Mouse (Mus musculus) thymus, adult 2 months (tissue): ENCODE measurements around the gene Gm595. TPM values are rescaled to one million over a fixed set of nuclear protein-coding genes. Genes with fewer than 3 reads are reported as not detected.

Experiments
- DNase-seq: peaks from one replicate; pipeline ENCODE4 v3.0.0; 2021
- H3K27ac ChIP-seq: fragments of 200-500 bp; 2 replicates; pipeline ENCODE4 v1.5.1; 2012; ENCODE audit warnings: low read length, control low read depth; ENCODE audit not compliant: control insufficient read depth, insufficient read depth
- H3K27me3 ChIP-seq: fragments of 200-500 bp; 2 replicates; pipeline ENCODE4 v1.6.1; 2012; ENCODE audit warnings: mild to moderate bottlenecking, low read length, moderate library complexity, mixed read lengths; ENCODE audit not compliant: control insufficient read depth, insufficient read depth
- H3K36me3 ChIP-seq: fragments of 200-500 bp; 2 replicates; pipeline ENCODE4 v1.6.1; 2012; ENCODE audit warnings: mild to moderate bottlenecking, low read length, moderate library complexity; ENCODE audit not compliant: control insufficient read depth, insufficient read depth
- H3K4me1 ChIP-seq: fragments of 200-500 bp; replicated peaks from 2 replicates; pipeline ENCODE4 v1.6.1; 2012; ENCODE audit warnings: low read length; ENCODE audit not compliant: control insufficient read depth, insufficient read depth
- H3K4me3 ChIP-seq: fragments of 200-500 bp; 2 replicates; pipeline ENCODE4 v1.5.1; 2012; ENCODE audit warnings: mild to moderate bottlenecking, low read length, control low read depth, moderate library complexity; ENCODE audit not compliant: control insufficient read depth, insufficient read depth
- CTCF ChIP-seq: fragments of 200-500 bp; IDR thresholded peaks from 2 replicates; pipeline ENCODE4 v1.5.1; 2012; ENCODE audit warnings: mild to moderate bottlenecking, control low read depth, low read length, moderate library complexity, borderline replicate concordance; ENCODE audit not compliant: control insufficient read depth, poor library complexity, insufficient read depth; ENCODE audit errors: extremely low read depth
- POLR2A ChIP-seq: fragments of 200-500 bp; IDR thresholded peaks from 2 replicates; pipeline ENCODE4 v1.6.1; 2012; ENCODE audit warnings: mild to moderate bottlenecking, low read length, control low read depth, moderate library complexity; ENCODE audit not compliant: control insufficient read depth, poor library complexity, insufficient read depth; ENCODE audit errors: extremely low read depth
- WGBS: fragments of 180-500 bp; shearing (Covaris S2); methylation state at CpG from one replicate; pipeline ENCODE4 v1.1.7; 2018; 5-methylcytosine and 5-hydroxymethylcytosine counted together
- polyA plus RNA-seq: library from polyadenylated mRNA; depleted of rRNA; stranded (reverse); fragments of >200 nt; gene quantifications from 2 replicates; pipeline ENCODE4 v1.2.3, GENCODE M21; 2012; rRNA removed

The Gm595 gene
- polyA plus RNA-seq, result not detected in 2 replicates

DNA sequence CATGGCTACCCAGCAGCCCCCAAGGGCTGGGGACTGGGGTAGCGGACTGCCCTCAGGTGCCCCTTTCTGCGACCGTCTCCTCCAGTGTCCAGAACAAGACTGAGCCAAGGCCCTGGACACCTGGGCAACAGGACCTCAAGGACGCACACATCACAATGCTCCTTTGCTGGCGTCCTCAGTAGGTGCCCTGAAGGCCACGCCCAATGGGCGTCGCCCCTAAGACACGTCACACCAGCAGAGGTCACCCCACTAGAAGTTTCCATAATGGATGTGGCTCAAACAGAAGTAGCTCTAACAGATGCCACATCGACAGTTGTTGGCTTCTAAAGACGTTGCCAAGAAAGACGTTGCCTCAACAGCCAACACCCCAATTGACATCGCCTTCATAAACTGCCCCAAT, at the start of gene Gm595:
Gene Gm595 (minus strand): TSS at position 101 of the 400 bp plus-strand sequence.
- Histone ChIP-seq H3K4me3 (no peak within 1 kb of the TSS), H3K27me3 (no peaks in the 10 kb centered on the region), H3K4me1 (no peaks in the 10 kb centered on the region), H3K36me3 (no peaks in the 10 kb centered on the region), H3K27ac (no peak within 1 kb of the TSS)
- WGBS, result 97% methylated on average over 13 of the region's 13 CpGs
- TF ChIP-seq CTCF (no peak), POLR2A (no peak)
- DNase-seq, result no peak

DNA sequence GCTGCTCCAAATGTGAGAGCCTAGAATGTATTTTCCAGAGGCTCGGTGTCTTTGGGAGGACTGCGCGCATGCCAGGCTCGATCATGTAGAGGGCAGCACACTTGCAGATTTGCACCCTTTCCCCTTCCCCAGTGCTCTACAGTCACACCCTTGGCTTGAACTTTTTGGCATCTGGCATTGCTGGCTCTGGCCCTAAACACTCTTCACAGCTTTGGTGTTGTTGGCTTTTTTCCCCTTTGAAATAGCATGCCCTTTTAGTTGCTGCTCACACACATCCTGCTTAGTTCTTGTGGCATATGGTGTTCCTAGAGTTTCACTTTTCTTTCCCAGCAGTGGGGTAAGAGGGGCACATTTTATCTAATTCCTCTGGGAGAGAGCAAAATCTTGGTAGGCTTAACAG, 30.9 kb upstream of the Gm595 start:
- WGBS, result 93% methylated on average over 4 of the region's 4 CpGs
- Histone ChIP-seq H3K27me3 (no peaks in the 10 kb centered on the region), H3K36me3 (no peaks in the 10 kb centered on the region), H3K4me1 (no peaks in the 10 kb centered on the region), H3K27ac (no peak overlapping the region), H3K4me3 (no peak overlapping the region)
- DNase-seq, result no peak
- no peak for TF ChIP-seq CTCF
- no peak for TF ChIP-seq POLR2A

DNA sequence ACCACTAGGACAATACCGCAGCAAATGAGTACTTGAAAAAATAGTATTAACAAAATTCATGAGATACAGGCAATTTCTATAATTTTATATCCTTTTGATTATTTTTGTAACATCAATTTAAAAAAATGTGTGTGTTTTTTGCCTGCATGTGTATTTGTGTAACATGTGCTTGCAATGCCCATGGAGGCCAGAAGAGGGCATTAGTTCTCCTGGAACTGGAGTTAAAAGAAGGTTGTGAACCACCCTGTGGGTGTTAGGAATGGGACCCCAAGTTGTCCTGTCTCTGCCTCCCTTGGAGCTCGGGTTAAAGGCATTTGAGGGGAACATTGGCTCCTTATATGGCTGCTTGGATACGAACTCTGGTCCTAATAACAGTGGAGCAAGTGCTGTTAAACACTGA, 26.2 kb upstream of the Gm595 start:
- TF ChIP-seq POLR2A, result no peak
- no peak for TF ChIP-seq CTCF
- no peak for DNase-seq
- Histone ChIP-seq H3K27me3 (no peaks in the 10 kb centered on the region), H3K4me3 (no peak overlapping the region), H3K36me3 (no peaks in the 10 kb centered on the region), H3K27ac (no peak overlapping the region), H3K4me1 (no peaks in the 10 kb centered on the region)
- WGBS, result 98% methylated on average over 3 of the region's 3 CpGs

DNA sequence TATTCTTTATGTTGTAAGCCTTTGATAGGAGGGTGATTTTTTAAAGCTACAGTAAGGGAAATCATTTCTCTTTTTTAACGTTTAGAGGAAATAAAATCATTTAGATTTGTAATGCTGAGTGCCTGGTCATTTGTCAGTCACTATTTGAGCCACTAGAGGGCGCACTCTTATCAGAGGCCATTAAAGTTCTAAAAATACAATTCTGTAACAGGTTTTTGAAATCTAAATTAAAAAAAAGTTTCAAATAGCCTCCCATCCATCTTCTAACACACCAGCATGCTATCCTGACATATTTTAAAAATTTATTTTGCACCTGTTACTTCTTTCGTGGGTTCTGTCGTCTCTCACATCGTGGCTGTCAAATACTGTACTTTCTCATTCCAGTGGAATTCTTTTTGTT, 22.0 kb upstream of the Gm595 start:
- H3K4me3 ChIP-seq, result no peak overlapping the region
- no peak overlapping the region for H3K27ac ChIP-seq
- DNase-seq, result peak; percentile 4
- H3K36me3 ChIP-seq, result no peaks in the 10 kb centered on the region
- WGBS, result 57% methylated on average over 5 of the region's 5 CpGs
- no peaks in the 10 kb centered on the region for H3K27me3 ChIP-seq
- TF ChIP-seq CTCF, result no peak
- no peak for TF ChIP-seq POLR2A
- no peaks in the 10 kb centered on the region for H3K4me1 ChIP-seq

DNA sequence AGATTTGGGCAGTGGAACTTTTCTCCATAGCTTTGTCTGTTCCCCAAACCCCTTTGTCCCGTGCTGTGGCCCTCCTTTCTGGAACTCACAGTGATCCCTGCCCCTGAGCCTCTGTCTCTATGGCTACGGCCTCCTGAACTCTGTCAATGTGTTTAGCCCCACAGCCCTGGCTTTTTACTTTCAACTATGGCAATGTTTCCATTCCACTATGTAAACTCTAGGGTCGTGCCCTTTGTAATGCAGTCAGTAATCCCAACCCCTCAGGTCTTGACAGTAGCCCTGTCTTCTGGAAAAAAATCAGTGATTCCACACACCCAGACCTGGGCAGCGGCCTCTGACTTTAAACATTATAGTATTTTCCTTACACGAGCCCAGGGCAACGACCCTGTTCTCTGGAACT, 19.3 kb upstream of the Gm595 start:
- no peak for TF ChIP-seq CTCF
- no peak for TF ChIP-seq POLR2A
- WGBS, result 85% methylated on average over 6 of the region's 6 CpGs
- no peaks in the 10 kb centered on the region for H3K27me3 ChIP-seq
- H3K36me3 ChIP-seq, result no peaks in the 10 kb centered on the region
- no peak overlapping the region for H3K27ac ChIP-seq
- DNase-seq, result no peak
- no peak overlapping the region for H3K4me3 ChIP-seq
- no peaks in the 10 kb centered on the region for H3K4me1 ChIP-seq

DNA sequence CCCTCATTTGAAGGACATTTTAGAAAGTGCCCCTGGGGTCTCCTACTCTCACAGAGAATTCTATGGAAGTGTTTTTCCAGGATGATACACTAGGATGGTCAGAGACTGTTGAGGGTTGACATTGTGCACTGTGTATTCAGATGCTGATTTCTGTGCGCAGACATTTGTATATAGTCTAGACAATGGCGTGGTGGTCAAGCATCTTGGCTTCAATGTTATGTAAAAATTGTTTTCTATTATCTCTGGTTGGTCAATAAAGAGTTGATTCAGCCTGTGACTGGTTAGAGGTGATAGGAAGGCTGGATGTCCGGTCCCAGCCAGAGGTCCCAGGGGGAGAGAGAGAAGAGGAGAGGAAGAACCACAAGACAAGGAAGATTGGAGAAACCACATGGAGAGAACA, 16.4 kb upstream of the Gm595 start:
- Histone ChIP-seq H3K4me3 (no peak overlapping the region), H3K27ac (no peak overlapping the region), H3K27me3 (no peaks in the 10 kb centered on the region), H3K4me1 (no peaks in the 10 kb centered on the region), H3K36me3 (no peaks in the 10 kb centered on the region)
- no peak for TF ChIP-seq CTCF
- TF ChIP-seq POLR2A, result no peak
- 98% methylated on average over 3 of the region's 3 CpGs for WGBS
- DNase-seq, result no peak

DNA sequence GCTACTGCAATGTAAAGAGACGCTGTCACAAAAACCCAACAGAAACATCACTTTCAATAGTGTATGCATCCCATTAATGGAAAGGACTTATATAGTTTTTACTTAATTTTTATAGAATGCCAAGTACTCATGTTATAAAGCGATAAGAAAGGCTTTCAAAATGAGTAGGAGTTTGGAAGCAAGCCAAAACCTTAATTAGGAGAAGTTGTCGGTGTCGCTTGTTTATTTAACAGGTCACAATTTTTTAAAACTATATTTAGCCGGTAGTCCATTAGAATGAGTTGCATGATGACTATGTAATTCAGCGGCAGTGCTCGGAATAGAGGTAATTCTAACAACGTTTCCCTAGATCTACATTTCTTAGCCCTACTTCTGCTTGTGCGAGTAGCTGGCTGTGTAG, 12.7 kb upstream of the Gm595 start:
- TF ChIP-seq POLR2A, result no peak
- no peak for TF ChIP-seq CTCF
- H3K4me1 ChIP-seq, result no peaks in the 10 kb centered on the region
- H3K4me3 ChIP-seq, result no peak overlapping the region
- no peaks in the 10 kb centered on the region for H3K36me3 ChIP-seq
- H3K27ac ChIP-seq, result no peak overlapping the region
- H3K27me3 ChIP-seq, result no peaks in the 10 kb centered on the region
- WGBS, result 81% methylated on average over 9 of the region's 9 CpGs
- DNase-seq, result no peak
